Mouse (Mus musculus) midbrain, embryonic 13.5 days (tissue): Measurements from ENCODE around the gene Garnl3. TPM values are rescaled to one million over a fixed set of nuclear protein-coding genes. Genes with fewer than 3 reads are reported as not detected.

Experiments
- ATAC-seq: fragments of 200-750 bp; cut with Nextera tagmentation; 2 replicates; pipeline ENCODE4 v1.8.0; 2017; ENCODE audit warnings: mild to moderate bottlenecking, moderate TSS enrichment, moderate library complexity
- H3K27ac ChIP-seq: fragments of 300-500 bp; sonication (generic); 2 replicates; pipeline ENCODE4 v1.5.1; 2015; ENCODE audit warnings: inconsistent platforms, mild to moderate bottlenecking, moderate library complexity
- H3K27me3 ChIP-seq: fragments of 300-500 bp; sonication (generic); 2 replicates; pipeline ENCODE4 v1.6.1; 2015; ENCODE audit warnings: mild to moderate bottlenecking, inconsistent platforms
- H3K36me3 ChIP-seq: fragments of 300-500 bp; sonication (generic); 2 replicates; pipeline ENCODE4 v1.6.1; 2015; ENCODE audit warnings: mild to moderate bottlenecking, inconsistent platforms
- H3K4me1 ChIP-seq: fragments of 300-500 bp; sonication (generic); replicated peaks from 2 replicates; pipeline ENCODE4 v1.6.1; 2015; ENCODE audit warnings: inconsistent platforms
- H3K4me2 ChIP-seq: fragments of 300-500 bp; sonication (generic); replicated peaks from 2 replicates; pipeline ENCODE4 v1.6.1; 2015; ENCODE audit warnings: moderate library complexity, mild to moderate bottlenecking, inconsistent platforms
- H3K4me3 ChIP-seq: fragments of 300-500 bp; sonication (generic); replicated peaks from 2 replicates; pipeline ENCODE4 v1.5.1; 2015; ENCODE audit warnings: mild to moderate bottlenecking, inconsistent platforms
- H3K9ac ChIP-seq: fragments of 300-500 bp; sonication (generic); replicated peaks from 2 replicates; pipeline ENCODE4 v1.6.1; 2015; ENCODE audit warnings: mild to moderate bottlenecking, inconsistent platforms
- H3K9me3 ChIP-seq: fragments of 300-500 bp; sonication (generic); 2 replicates; pipeline ENCODE4 v1.6.1; 2016; ENCODE audit warnings: mild to moderate bottlenecking, inconsistent platforms
- WGBS: fragments of 180-500 bp; shearing (Covaris S2); methylation state at CpG from one replicate; pipeline ENCODE4 v1.1.7; 2015; 5-methylcytosine and 5-hydroxymethylcytosine counted together
- polyA plus RNA-seq: library from polyadenylated mRNA; unstranded; fragments of >200 nt; fragmentation: Nextera tagmentation; extraction: Ambion mirVana; gene quantifications from 2 replicates; pipeline ENCODE4 v1.2.1, GENCODE M21; 2015

Garnl3 gene
- polyA plus RNA-seq, 1 experiment from 2014 or later, result 24.2 TPM

GRCm38 (mm10) chr2:32999752-33000151, 131.7 kb downstream of the Garnl3 start:
- Histone ChIP-seq H3K27me3 (no peaks in the 10 kb centered on the region), H3K27ac (no peak overlapping the region), H3K9ac (no peak overlapping the region), H3K4me2 (no peak overlapping the region), H3K36me3 (0 out of 2 replicates have a peak, but pooled peaks cover 12% of the 10 kb centered on the region), H3K4me1 (no peaks in the 10 kb centered on the region), H3K4me3 (no peak overlapping the region), H3K9me3 (no peaks in the 10 kb centered on the region)
- WGBS, result 94% methylated on average over 2 of the region's 2 CpGs
- ATAC-seq, result no peak

- Histone ChIP-seq H3K27me3 (no peaks in the 10 kb centered on the region), H3K4me3 (no peak overlapping the region), H3K9ac (no peak overlapping the region), H3K4me2 (no peak overlapping the region), H3K27ac (no peak overlapping the region), H3K36me3 (0 out of 2 replicates have a peak, but pooled peaks cover 4% of the 10 kb centered on the region), H3K4me1 (no peaks in the 10 kb centered on the region), H3K9me3 (no peaks in the 10 kb centered on the region)
- 85% methylated on average over 4 of the region's 4 CpGs for WGBS
- ATAC-seq, result no peak
Observed at GRCm38 (mm10) chr2:32997792-32998191, 133.7 kb downstream of the Garnl3 start.

- Histone ChIP-seq H3K27ac (no peak overlapping the region), H3K27me3 (no peaks in the 10 kb centered on the region), H3K9ac (no peak overlapping the region), H3K9me3 (no peaks in the 10 kb centered on the region), H3K4me1 (no peaks in the 10 kb centered on the region), H3K36me3 (no peaks in the 10 kb centered on the region), H3K4me2 (no peak overlapping the region), H3K4me3 (no peak overlapping the region)
- ATAC-seq, result no peak
- WGBS, result 74% methylated on average over 6 of the region's 6 CpGs
Observed at GRCm38 (mm10) chr2:32997081-32997480, 134.4 kb downstream of the Garnl3 start.

- ATAC-seq, result no peak
- Histone ChIP-seq H3K4me3 (no peak overlapping the region), H3K27me3 (no peaks in the 10 kb centered on the region), H3K4me2 (no peak overlapping the region), H3K4me1 (no peaks in the 10 kb centered on the region), H3K9me3 (no peaks in the 10 kb centered on the region), H3K27ac (no peak overlapping the region), H3K36me3 (peaks cover 7% of the 10 kb centered on the region; the same call in 1 of the 2 replicates), H3K9ac (no peak overlapping the region)
- WGBS, result 77% methylated on average over 6 of the region's 6 CpGs
Observed at GRCm38 (mm10) chr2:32992130-32992529, 139.3 kb downstream of the Garnl3 start.

GRCm38 (mm10) chr2:32990167-32990832, 141.2 kb downstream of the Garnl3 start:
- no peaks in the 10 kb centered on the region for H3K27me3 ChIP-seq
- 50% methylated on average over 13 of the region's 13 CpGs for WGBS
- H3K9ac ChIP-seq, result no peak overlapping the region
- no peaks in the 10 kb centered on the region for H3K4me1 ChIP-seq
- no peak overlapping the region for H3K4me2 ChIP-seq
- no peaks in the 10 kb centered on the region for H3K9me3 ChIP-seq
- ATAC-seq, result no peak
- H3K36me3 ChIP-seq, result peaks cover 7% of the 10 kb centered on the region; the same call in 1 of the 2 replicates
- no peak overlapping the region for H3K27ac ChIP-seq
- H3K4me3 ChIP-seq, result no peak overlapping the region

- H3K4me2 ChIP-seq, result no peak overlapping the region
- peaks cover 7% of the 10 kb centered on the region; the same call in 1 of the 2 replicates for H3K36me3 ChIP-seq
- 79% methylated on average over 3 of the region's 3 CpGs for WGBS
- no peaks in the 10 kb centered on the region for H3K9me3 ChIP-seq
- no peak overlapping the region for H3K27ac ChIP-seq
- no peak overlapping the region for H3K4me3 ChIP-seq
- no peaks in the 10 kb centered on the region for H3K4me1 ChIP-seq
- ATAC-seq, result no peak
- H3K27me3 ChIP-seq, result no peaks in the 10 kb centered on the region; the same call in 1 of the 2 replicates
- no peak overlapping the region for H3K9ac ChIP-seq
Observed at GRCm38 (mm10) chr2:32989376-32989775, 142.1 kb downstream of the Garnl3 start.

- H3K4me3 ChIP-seq, result no peak overlapping the region
- no peak overlapping the region for H3K9ac ChIP-seq
- no peaks in the 10 kb centered on the region for H3K9me3 ChIP-seq
- H3K27ac ChIP-seq, result no peak overlapping the region
- WGBS, result 64% methylated on average over 8 of the region's 8 CpGs
- no peaks in the 10 kb centered on the region for H3K36me3 ChIP-seq
- no peak for ATAC-seq
- H3K27me3 ChIP-seq, result peaks cover 4% of the 10 kb centered on the region; the same call in 1 of the 2 replicates
- peaks cover 12% of the 10 kb centered on the region for H3K4me1 ChIP-seq
- H3K4me2 ChIP-seq, result no peak overlapping the region
Observed at GRCm38 (mm10) chr2:32985844-32986243, 145.6 kb downstream of the Garnl3 start.

GRCm38 (mm10) chr2:32983617-32984016, 147.8 kb downstream of the Garnl3 start:
- H3K9me3 ChIP-seq, result no peaks in the 10 kb centered on the region
- no peak overlapping the region for H3K9ac ChIP-seq
- 56% methylated on average over 6 of the region's 6 CpGs for WGBS
- H3K4me3 ChIP-seq, result no peak overlapping the region
- peaks cover 18% of the 10 kb centered on the region for H3K4me1 ChIP-seq
- peaks cover 4% of the 10 kb centered on the region; the same call in 1 of the 2 replicates for H3K27me3 ChIP-seq
- no peaks in the 10 kb centered on the region for H3K36me3 ChIP-seq
- no peak for ATAC-seq
- H3K4me2 ChIP-seq, result no peak overlapping the region
- no peak overlapping the region for H3K27ac ChIP-seq

- Histone ChIP-seq H3K9me3 (no peaks in the 10 kb centered on the region), H3K4me2 (peak overlapping the region; percentile 92), H3K4me1 (peaks cover 18% of the 10 kb centered on the region), H3K36me3 (peaks cover 3% of the 10 kb centered on the region; the same call in 1 of the 2 replicates), H3K4me3 (peak overlapping the region; percentile 70), H3K27me3 (peaks cover 4% of the 10 kb centered on the region; the same call in 1 of the 2 replicates), H3K27ac (no peak overlapping the region), H3K9ac (no peak overlapping the region)
- WGBS, result 4% methylated on average over 4 of the region's 4 CpGs
- ATAC-seq, result no peak
Observed at GRCm38 (mm10) chr2:32982700-32983099, 148.8 kb downstream of the Garnl3 start.

GRCm38 (mm10) chr2:32981725-32982271, 149.7 kb downstream of the Garnl3 start, which contains the start of gene Slc2a8:
Gene Slc2a8 (minus strand): TSS chr2:32982083.
- H3K4me1 ChIP-seq, result peaks cover 18% of the 10 kb centered on the region
- under 1% methylated on average over 47 of the region's 50 CpGs for WGBS
- H3K4me2 ChIP-seq, result peak within 1 kb of the TSS; percentile 92
- H3K36me3 ChIP-seq, result peaks cover 3% of the 10 kb centered on the region; the same call in 1 of the 2 replicates
- H3K27ac ChIP-seq, result peak within 1 kb of the TSS; percentile 52
- peak; percentile 99 for ATAC-seq
- H3K4me3 ChIP-seq, result peak within 1 kb of the TSS; percentile 70
- peak within 1 kb of the TSS; percentile 83 for H3K9ac ChIP-seq
- no peaks in the 10 kb centered on the region for H3K9me3 ChIP-seq
- peaks cover 4% of the 10 kb centered on the region; the same call in 1 of the 2 replicates for H3K27me3 ChIP-seq

- Histone ChIP-seq H3K9ac (peak overlapping the region; percentile 83), H3K27ac (peak overlapping the region; percentile 52), H3K9me3 (no peaks in the 10 kb centered on the region), H3K4me1 (peaks cover 18% of the 10 kb centered on the region), H3K4me3 (peak overlapping the region; percentile 70), H3K36me3 (peaks cover 8% of the 10 kb centered on the region), H3K4me2 (peak overlapping the region; percentile 92), H3K27me3 (peaks cover 4% of the 10 kb centered on the region; the same call in 1 of the 2 replicates)
- WGBS, result under 1% methylated on average over 23 of the region's 23 CpGs
- ATAC-seq, result peak; percentile 57
Observed at GRCm38 (mm10) chr2:32981281-32981680, 150.2 kb downstream of the Garnl3 start.

GRCm38 (mm10) chr2:32979675-32980074, 151.8 kb downstream of the Garnl3 start:
- no peak overlapping the region for H3K4me2 ChIP-seq
- H3K4me3 ChIP-seq, result no peak overlapping the region
- ATAC-seq, result no peak
- peaks cover 20% of the 10 kb centered on the region for H3K36me3 ChIP-seq
- peaks cover 4% of the 10 kb centered on the region; the same call in 1 of the 2 replicates for H3K27me3 ChIP-seq
- H3K4me1 ChIP-seq, result peaks cover 18% of the 10 kb centered on the region
- H3K9ac ChIP-seq, result 0 out of 2 replicates have a peak overlapping the region, but pooled peaks have one; percentile 7
- 87% methylated on average over 7 of the region's 7 CpGs for WGBS
- no peak overlapping the region for H3K27ac ChIP-seq
- no peaks in the 10 kb centered on the region for H3K9me3 ChIP-seq
